Mouse (Mus musculus) stomach, embryonic 16.5 days (tissue): ENCODE data around the gene Ccdc155. TPM values are rescaled to one million over a fixed set of nuclear protein-coding genes. Genes with fewer than 3 reads are reported as not detected.

ENCODE experiments used
- ATAC-seq: fragments of 200-750 bp; cut with Nextera tagmentation; 2 replicates; pipeline ENCODE4 v1.8.0; 2017; ENCODE audit warnings: moderate number of reproducible peaks, moderate TSS enrichment; ENCODE audit not compliant: insufficient read depth, low FRiP score
- H3K27ac ChIP-seq: fragments of 300-500 bp; sonication (generic); 2 replicates; pipeline ENCODE4 v1.5.1; 2014; ENCODE audit warnings: low read length
- H3K27me3 ChIP-seq: fragments of 300-500 bp; sonication (generic); 2 replicates; pipeline ENCODE4 v1.6.1; 2014; ENCODE audit warnings: low read length, control low read depth, mixed read lengths; ENCODE audit not compliant: control insufficient read depth, insufficient read depth
- H3K36me3 ChIP-seq: fragments of 300-500 bp; sonication (generic); 2 replicates; pipeline ENCODE4 v1.6.1; 2014; ENCODE audit warnings: low read length; ENCODE audit not compliant: control insufficient read depth, insufficient read depth
- H3K4me1 ChIP-seq: fragments of 300-500 bp; sonication (generic); 2 replicates; pipeline ENCODE4 v1.6.1; 2014; ENCODE audit warnings: low read length, control low read depth, mixed read lengths; ENCODE audit not compliant: control insufficient read depth, insufficient read depth
- H3K4me2 ChIP-seq: fragments of 300-500 bp; sonication (generic); 2 replicates; pipeline ENCODE4 v1.6.1; 2014; ENCODE audit warnings: low read depth, low read length, mixed read lengths
- H3K4me3 ChIP-seq: fragments of 300-500 bp; sonication (generic); replicated peaks from 2 replicates; pipeline ENCODE4 v1.5.1; 2014; ENCODE audit warnings: mild to moderate bottlenecking, low read length
- H3K9ac ChIP-seq: fragments of 300-500 bp; sonication (generic); 2 replicates; pipeline ENCODE4 v1.6.1; 2014; ENCODE audit warnings: low read length
- H3K9me3 ChIP-seq: fragments of 300-500 bp; sonication (generic); replicated peaks from 2 replicates; pipeline ENCODE4 v1.6.1; 2016; ENCODE audit warnings: low read length, control low read depth; ENCODE audit not compliant: control insufficient read depth
- WGBS: fragments of 180-500 bp; shearing (Covaris S2); extraction: QIAGEN DNeasy Blood & Tissue Kit; methylation state at CpG from one replicate; pipeline ENCODE4 v1.1.7; 2014; 5-methylcytosine and 5-hydroxymethylcytosine counted together
- polyA plus RNA-seq: library from polyadenylated mRNA; unstranded; fragments of >200 nt; fragmentation: Nextera tagmentation; extraction: Ambion mirVana; gene quantifications from 2 replicates; pipeline ENCODE4 v1.2.1, GENCODE M21; 2015

The Ccdc155 gene
- polyA plus RNA-seq, result 0.55 and 1.5 TPM in 2 replicates

GRCm38 (mm10) chr7:45204380-45205143, at the start of gene Ccdc155:
Gene Ccdc155, minus strand, starts transcription at chr7:45204892.
- Histone ChIP-seq H3K27ac (no peak within 1 kb of the TSS), H3K4me2 (peak within 1 kb of the TSS; percentile 60), H3K4me3 (peak within 1 kb of the TSS; percentile 54), H3K4me1 (no peaks in the 10 kb centered on the region), H3K9ac (peak within 1 kb of the TSS; percentile 57), H3K9me3 (no peaks in the 10 kb centered on the region), H3K27me3 (no peaks in the 10 kb centered on the region), H3K36me3 (no peaks in the 10 kb centered on the region)
- 8% methylated on average over 44 of the region's 44 CpGs for WGBS
- ATAC-seq, result peak; percentile 95

- no peak overlapping the region for H3K4me2 ChIP-seq
- H3K27me3 ChIP-seq, result no peaks in the 10 kb centered on the region
- no peaks in the 10 kb centered on the region for H3K36me3 ChIP-seq
- ATAC-seq, result no peak
- no peaks in the 10 kb centered on the region for H3K4me1 ChIP-seq
- no peak overlapping the region for H3K9ac ChIP-seq
- H3K27ac ChIP-seq, result no peak overlapping the region
- whole genome bisulfite sequencing, result 74% methylated on average over 8 of the region's 8 CpGs
- no peaks in the 10 kb centered on the region for H3K9me3 ChIP-seq
- H3K4me3 ChIP-seq, result no peak overlapping the region
Measured at GRCm38 (mm10) chr7:45253806-45254205, 49.1 kb upstream of the Ccdc155 start.

- WGBS, result 36% methylated on average over 3 of the region's 3 CpGs
Measured at GRCm38 (mm10) chr7:45247666-45248065, 43.0 kb upstream of the Ccdc155 start.

GRCm38 (mm10) chr7:45241389-45241749, 36.7 kb upstream of the Ccdc155 start:
- H3K27ac ChIP-seq, result no peak overlapping the region
- H3K9me3 ChIP-seq, result no peaks in the 10 kb centered on the region
- no peak overlapping the region for H3K4me3 ChIP-seq
- peaks cover 13% of the 10 kb centered on the region for H3K27me3 ChIP-seq
- H3K36me3 ChIP-seq, result no peaks in the 10 kb centered on the region
- ATAC-seq, result no peak
- peaks cover 5% of the 10 kb centered on the region; the same call in 1 of the 2 replicates for H3K4me1 ChIP-seq
- H3K9ac ChIP-seq, result peak overlapping the region; percentile 63
- no peak overlapping the region for H3K4me2 ChIP-seq
- WGBS, result 87% methylated on average over 6 of the region's 6 CpGs

More at GRCm38 (mm10) chr7:45247666-45248065, 43.0 kb upstream of the Ccdc155 start:
- Histone ChIP-seq H3K9ac (no peak overlapping the region), H3K27ac (no peak overlapping the region), H3K4me2 (no peak overlapping the region), H3K4me1 (no peaks in the 10 kb centered on the region), H3K36me3 (no peaks in the 10 kb centered on the region), H3K4me3 (no peak overlapping the region), H3K9me3 (no peaks in the 10 kb centered on the region), H3K27me3 (no peaks in the 10 kb centered on the region)
- no peak for ATAC-seq

DNA sequence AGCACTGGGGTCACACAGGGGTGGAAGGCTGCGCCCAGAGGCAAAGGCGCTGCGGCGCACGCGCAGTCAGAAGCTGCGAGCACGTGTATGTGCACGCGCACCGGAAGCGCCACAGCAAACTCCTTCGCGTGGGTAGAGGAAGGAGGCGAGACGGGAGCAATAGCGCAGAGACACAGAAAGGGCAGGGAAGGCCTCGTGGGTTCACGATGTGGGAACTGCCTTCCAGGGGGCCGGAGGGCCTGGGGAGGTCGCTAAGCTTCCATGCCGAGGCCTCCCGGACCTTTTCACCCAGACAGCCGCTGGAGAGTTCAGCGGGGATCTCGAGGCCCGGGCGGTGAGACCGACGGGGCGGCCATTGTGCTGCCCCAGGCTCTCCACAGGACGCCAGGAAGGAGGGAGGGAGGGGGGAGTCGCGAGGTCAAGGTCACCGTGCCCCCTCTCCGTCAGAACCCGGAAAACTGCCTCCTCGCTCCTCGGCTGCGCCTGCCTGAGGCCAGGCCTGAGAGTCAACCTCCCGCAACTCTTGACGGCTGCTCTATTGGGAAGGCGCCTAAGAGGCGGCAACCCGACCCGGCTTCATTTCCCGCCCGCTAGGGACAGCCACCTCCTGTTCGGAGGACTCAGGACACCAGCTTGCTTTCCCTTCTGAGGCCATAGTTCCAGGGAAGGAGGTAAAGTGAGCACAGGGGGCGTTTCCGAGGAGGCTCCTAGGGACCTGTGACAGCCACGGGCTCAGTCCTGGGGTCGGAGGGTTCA, 36.1 kb upstream of the Ccdc155 start, which contains the start of gene Slc6a16:
Slc6a16 (plus strand) TSS at position 453 of the 756 bp plus-strand sequence.
- Histone ChIP-seq H3K4me1 (peaks cover 7% of the 10 kb centered on the region), H3K9me3 (no peaks in the 10 kb centered on the region), H3K4me2 (peak within 1 kb of the TSS; percentile 56), H3K36me3 (no peaks in the 10 kb centered on the region), H3K4me3 (peak within 1 kb of the TSS; percentile 25), H3K9ac (peak within 1 kb of the TSS; percentile 63), H3K27me3 (peaks cover 13% of the 10 kb centered on the region), H3K27ac (no peak within 1 kb of the TSS)
- ATAC-seq, result 0 out of 2 replicates have a peak, but pooled peaks have one; percentile 41
- WGBS, result 16% methylated on average over 43 of the region's 53 CpGs

GRCm38 (mm10) chr7:45240109-45240508, 35.4 kb upstream of the Ccdc155 start:
- no peak for ATAC-seq
- no peaks in the 10 kb centered on the region for H3K36me3 ChIP-seq
- H3K4me2 ChIP-seq, result no peak overlapping the region
- peaks cover 13% of the 10 kb centered on the region for H3K27me3 ChIP-seq
- H3K4me1 ChIP-seq, result peaks cover 13% of the 10 kb centered on the region
- no peaks in the 10 kb centered on the region for H3K9me3 ChIP-seq
- 89% methylated on average over 7 of the region's 7 CpGs for WGBS
- no peak overlapping the region for H3K27ac ChIP-seq
- no peak overlapping the region for H3K4me3 ChIP-seq
- no peak overlapping the region for H3K9ac ChIP-seq

- Histone ChIP-seq H3K9ac (no peak within 1 kb of the TSS), H3K36me3 (no peaks in the 10 kb centered on the region), H3K27me3 (peaks cover 13% of the 10 kb centered on the region), H3K4me3 (no peak within 1 kb of the TSS), H3K27ac (peak within 1 kb of the TSS; percentile 26; the same call in 1 of the 2 replicates), H3K4me1 (peaks cover 22% of the 10 kb centered on the region), H3K9me3 (no peaks in the 10 kb centered on the region), H3K4me2 (no peak within 1 kb of the TSS)
- ATAC-seq, result no peak
- WGBS, result 41% methylated on average over 20 of the region's 20 CpGs
Measured at GRCm38 (mm10) chr7:45238723-45239496, 34.2 kb upstream of the Ccdc155 start, which contains the start of gene Cd37. Gene Cd37, minus strand, starts transcription at chr7:45239115.

DNA sequence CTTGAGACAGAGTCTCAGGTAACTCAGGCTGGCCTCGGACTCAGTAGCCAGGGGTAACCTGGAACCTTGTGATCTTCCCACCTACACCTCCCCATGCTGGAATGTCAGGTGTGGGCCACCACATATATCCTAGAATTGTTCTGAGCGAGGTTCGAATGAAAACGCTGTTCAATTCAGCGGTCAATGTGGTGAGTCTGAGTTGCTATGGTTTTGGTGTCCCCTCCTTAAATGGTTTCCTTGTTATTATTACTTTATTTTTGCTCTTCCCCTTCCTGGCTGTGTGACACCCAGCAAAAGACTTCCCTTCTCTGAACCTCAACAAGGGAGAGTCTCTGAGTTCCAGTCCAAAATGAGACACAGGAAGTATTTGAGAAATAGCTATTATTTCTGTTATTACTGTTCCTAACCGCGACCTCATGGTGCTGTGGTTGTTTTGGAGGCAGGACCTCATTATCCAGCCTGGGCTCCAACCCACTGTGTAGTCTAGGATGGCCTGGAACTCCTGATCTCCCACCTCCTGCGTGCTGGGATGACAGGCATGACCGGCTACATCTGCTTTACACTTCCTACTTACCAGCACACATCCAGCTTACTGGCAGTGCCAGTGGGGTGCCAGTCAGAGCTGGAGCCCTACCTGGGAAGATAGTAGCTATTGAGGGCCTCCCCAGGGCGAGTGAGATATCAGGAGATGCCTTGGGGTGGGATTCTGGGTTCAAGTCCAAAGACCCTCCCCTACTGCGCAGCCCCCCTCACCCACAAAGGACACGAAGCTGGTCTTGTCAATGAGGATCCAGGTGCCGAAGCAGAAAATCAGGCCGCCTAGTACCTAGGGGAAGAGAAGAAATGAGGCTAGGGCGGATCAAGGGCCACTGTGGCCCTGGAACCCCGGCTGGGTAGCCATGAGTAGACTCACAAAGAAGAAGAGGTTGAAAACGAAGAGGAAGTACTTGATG, 33.3 kb upstream of the Ccdc155 start:
- H3K27me3 ChIP-seq, result peaks cover 13% of the 10 kb centered on the region
- no peak overlapping the region for H3K4me2 ChIP-seq
- H3K36me3 ChIP-seq, result no peaks in the 10 kb centered on the region
- H3K27ac ChIP-seq, result peak overlapping the region; percentile 26; the same call in 1 of the 2 replicates
- no peak overlapping the region for H3K9ac ChIP-seq
- H3K9me3 ChIP-seq, result no peaks in the 10 kb centered on the region
- 71% methylated on average over 17 of the region's 17 CpGs for WGBS
- peaks cover 28% of the 10 kb centered on the region for H3K4me1 ChIP-seq
- no peak for ATAC-seq
- no peak overlapping the region for H3K4me3 ChIP-seq
